Mouse (Mus musculus) midbrain, embryonic 10.5 days (tissue): ENCODE measurements around the gene Supt4a. TPM values are rescaled to one million over a fixed set of nuclear protein-coding genes. Genes with fewer than 3 reads are reported as not detected.
A peak's percentile ranks its signal among the peaks of the same experiment; 100 is the strongest.

ENCODE experiments used
- DNase-seq: peaks from one replicate; pipeline ENCODE4 v3.0.0-alpha.2; 2017; ENCODE audit warnings: low spot score
- H3K27ac ChIP-seq: fragments of 300-500 bp; sonication (generic); replicated peaks from 2 replicates; pipeline ENCODE4 v1.5.1; 2016; ENCODE audit warnings: mild to moderate bottlenecking
- H3K27me3 ChIP-seq: fragments of 300-500 bp; sonication (generic); 2 replicates; pipeline ENCODE4 v1.6.1; 2016; ENCODE audit warnings: low read depth, mild to moderate bottlenecking; ENCODE audit not compliant: poor library complexity, severe bottlenecking
- H3K36me3 ChIP-seq: fragments of 300-500 bp; sonication (generic); 2 replicates; pipeline ENCODE4 v1.6.1; 2016; ENCODE audit warnings: mild to moderate bottlenecking, moderate library complexity
- H3K4me1 ChIP-seq: fragments of 300-500 bp; sonication (generic); 2 replicates; pipeline ENCODE4 v1.6.1; 2016
- H3K4me3 ChIP-seq: fragments of 300-500 bp; sonication (generic); 2 replicates; pipeline ENCODE4 v1.5.1; 2016; ENCODE audit warnings: mild to moderate bottlenecking, moderate library complexity
- H3K9me3 ChIP-seq: fragments of 300-500 bp; sonication (generic); replicated peaks from 2 replicates; pipeline ENCODE4 v1.6.1; 2016; ENCODE audit warnings: mild to moderate bottlenecking
- WGBS: fragments of 180-500 bp; shearing (Covaris S2); methylation state at CpG from one replicate; pipeline ENCODE4 v1.1.7; 2016; 5-methylcytosine and 5-hydroxymethylcytosine counted together
- polyA plus RNA-seq: library from polyadenylated mRNA; unstranded; fragments of >200 nt; fragmentation: Nextera tagmentation; extraction: Ambion mirVana; gene quantifications from 2 replicates; pipeline ENCODE4 v1.2.1, GENCODE M21; 2016

Gene Supt4a
- polyA plus RNA-seq, 1 experiment from 2014 or later: 171 TPM

GRCm38 (mm10) chr11:87728850-87729592 is 8.3 kb upstream of the Supt4a start:
- WGBS: 80% methylated on average over 18 of the region's 18 CpGs
- Histone ChIP-seq H3K36me3 (no peaks in the 10 kb centered on the region), H3K4me3 (no peak overlapping the region), H3K9me3 (no peaks in the 10 kb centered on the region), H3K4me1 (peaks cover 39% of the 10 kb centered on the region), H3K27me3 (peaks cover 12% of the 10 kb centered on the region; the same call in 1 of the 2 replicates), H3K27ac (peak overlapping the region; percentile 19; the same call in 1 of the 2 replicates)
- DNase-seq: no peak

DNA sequence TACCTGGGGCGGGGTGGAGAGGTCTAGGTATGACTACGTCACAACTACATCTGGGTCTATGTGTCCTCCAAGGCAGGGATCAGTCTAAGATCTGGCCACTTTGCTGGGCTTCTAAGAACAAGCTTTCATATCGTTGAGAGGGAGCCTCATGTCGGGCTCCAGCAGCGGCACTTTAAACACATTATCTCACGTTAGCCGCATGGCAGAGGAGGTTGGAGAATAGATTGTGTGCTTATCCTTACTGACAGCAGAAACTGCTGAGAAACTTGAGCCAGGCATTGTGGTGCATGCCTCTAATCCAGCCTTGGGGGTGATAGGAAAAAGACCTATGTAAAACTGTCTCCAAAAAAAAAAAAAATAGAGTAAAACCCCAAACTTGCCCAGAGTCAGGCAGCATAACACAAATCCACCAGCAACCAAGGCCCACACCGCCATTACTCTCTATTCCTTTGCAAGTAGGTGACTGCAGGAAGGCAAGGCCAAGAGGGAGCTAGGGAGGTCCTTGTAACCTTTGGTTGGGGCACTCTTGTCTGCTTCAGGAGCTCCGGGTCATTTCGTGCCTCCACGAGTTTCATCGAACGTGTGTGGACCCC is 7.7 kb upstream of the Supt4a start:
- Histone ChIP-seq H3K4me3 (no peak overlapping the region), H3K4me1 (peaks cover 45% of the 10 kb centered on the region), H3K27me3 (peaks cover 19% of the 10 kb centered on the region), H3K27ac (peak overlapping the region; percentile 23; the same call in 1 of the 2 replicates), H3K36me3 (no peaks in the 10 kb centered on the region), H3K9me3 (no peaks in the 10 kb centered on the region)
- WGBS: 88% methylated on average over 13 of the region's 13 CpGs
- no peak for DNase-seq

DNA sequence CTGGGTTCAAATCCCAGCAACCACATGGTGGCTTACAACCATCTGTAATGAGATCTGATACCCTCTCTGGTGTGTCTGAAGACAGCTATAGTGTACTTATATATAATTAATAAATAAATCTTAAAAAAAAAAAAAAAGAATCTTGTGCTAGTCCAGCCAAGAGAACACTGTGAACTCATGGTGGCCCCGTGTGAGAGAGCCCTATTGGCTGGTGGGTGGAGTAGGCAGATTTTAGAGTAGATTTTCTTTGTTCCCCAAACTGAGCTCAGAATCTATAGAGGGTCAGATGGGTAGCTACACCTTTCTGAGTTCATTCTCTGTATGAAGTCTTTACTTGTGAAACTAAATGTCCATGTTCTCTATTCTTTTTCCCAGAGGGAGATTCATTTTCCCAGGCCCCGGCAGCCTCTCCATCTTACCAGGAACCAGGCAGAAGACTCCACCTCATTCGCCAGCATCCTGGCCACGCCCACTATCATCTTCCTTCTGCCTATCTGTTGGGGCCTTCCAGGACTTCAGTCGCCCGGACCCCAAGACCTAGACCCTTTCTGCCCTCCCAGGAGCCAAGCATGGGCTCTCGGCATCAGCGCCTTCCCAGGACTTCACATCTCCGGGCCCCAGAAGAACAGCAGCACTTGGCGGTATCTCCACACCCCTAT is 6.6 kb upstream of the Supt4a start:
- H3K4me3 ChIP-seq: no peak overlapping the region
- H3K36me3 ChIP-seq: no peaks in the 10 kb centered on the region
- no peak for DNase-seq
- peaks cover 30% of the 10 kb centered on the region for H3K27me3 ChIP-seq
- WGBS: 75% methylated on average over 10 of the region's 10 CpGs
- no peaks in the 10 kb centered on the region for H3K9me3 ChIP-seq
- H3K27ac ChIP-seq: peak overlapping the region; percentile 49; the same call in 1 of the 2 replicates
- H3K4me1 ChIP-seq: peaks cover 35% of the 10 kb centered on the region

GRCm38 (mm10) chr11:87734346-87734745 is 3.0 kb upstream of the Supt4a start:
- no peak for DNase-seq
- WGBS: 46% methylated on average over 5 of the region's 5 CpGs
- H3K4me3 ChIP-seq: peak overlapping the region; percentile 45

GRCm38 (mm10) chr11:87735691-87736090 is 1.7 kb upstream of the Supt4a start:
- Histone ChIP-seq H3K27me3 (peaks cover 35% of the 10 kb centered on the region), H3K9me3 (no peaks in the 10 kb centered on the region), H3K27ac (peak overlapping the region; percentile 88; the same call in 1 of the 2 replicates), H3K36me3 (peaks cover 15% of the 10 kb centered on the region), H3K4me1 (peaks cover 44% of the 10 kb centered on the region), H3K4me3 (no peak overlapping the region)
- 85% methylated on average over 6 of the region's 6 CpGs for WGBS
- no peak for DNase-seq

More at GRCm38 (mm10) chr11:87734346-87734745, 3.0 kb upstream of the Supt4a start:
- H3K27me3 ChIP-seq: peaks cover 35% of the 10 kb centered on the region
- H3K36me3 ChIP-seq: peaks cover 2% of the 10 kb centered on the region
- H3K27ac ChIP-seq: peak overlapping the region; percentile 81
- H3K9me3 ChIP-seq: no peaks in the 10 kb centered on the region
- H3K4me1 ChIP-seq: peaks cover 44% of the 10 kb centered on the region

GRCm38 (mm10) chr11:87736647-87737134 is 661 bp upstream of the Supt4a start:
- H3K27ac ChIP-seq: peak overlapping the region; percentile 88
- peaks cover 43% of the 10 kb centered on the region for H3K4me1 ChIP-seq
- DNase-seq: peak; percentile 70
- peaks cover 22% of the 10 kb centered on the region for H3K36me3 ChIP-seq
- H3K27me3 ChIP-seq: peaks cover 35% of the 10 kb centered on the region
- no peaks in the 10 kb centered on the region for H3K9me3 ChIP-seq
- 2% methylated on average over 31 of the region's 31 CpGs for WGBS
- H3K4me3 ChIP-seq: peak overlapping the region; percentile 91

DNA sequence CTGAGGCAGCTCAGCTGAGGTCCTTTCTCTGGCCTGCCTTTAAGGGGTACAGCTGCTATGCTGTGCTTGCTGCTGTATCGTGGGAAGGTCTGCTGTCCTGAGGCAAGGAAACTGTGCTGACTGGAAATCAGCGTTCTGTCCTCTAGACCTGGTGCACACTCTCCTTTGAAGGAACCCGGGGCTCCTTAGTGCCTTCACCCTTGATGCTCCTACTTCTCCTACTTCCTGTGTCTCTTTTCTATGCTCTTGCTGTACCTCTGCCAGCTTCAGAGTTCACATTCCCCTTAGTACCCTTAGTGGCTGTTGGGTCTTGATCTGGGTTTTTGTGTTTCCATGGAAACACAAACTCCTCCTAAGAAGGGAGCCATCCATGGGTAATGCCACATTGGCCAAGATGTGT is 6.3 kb downstream of the Supt4a start:
- DNase-seq: no peak
- 89% methylated on average over 3 of the region's 3 CpGs for WGBS
- no peak overlapping the region for H3K4me3 ChIP-seq
- no peaks in the 10 kb centered on the region for H3K4me1 ChIP-seq
- H3K36me3 ChIP-seq: peaks cover 63% of the 10 kb centered on the region
- H3K27ac ChIP-seq: no peak overlapping the region
- no peaks in the 10 kb centered on the region for H3K27me3 ChIP-seq
- H3K9me3 ChIP-seq: no peaks in the 10 kb centered on the region

DNA sequence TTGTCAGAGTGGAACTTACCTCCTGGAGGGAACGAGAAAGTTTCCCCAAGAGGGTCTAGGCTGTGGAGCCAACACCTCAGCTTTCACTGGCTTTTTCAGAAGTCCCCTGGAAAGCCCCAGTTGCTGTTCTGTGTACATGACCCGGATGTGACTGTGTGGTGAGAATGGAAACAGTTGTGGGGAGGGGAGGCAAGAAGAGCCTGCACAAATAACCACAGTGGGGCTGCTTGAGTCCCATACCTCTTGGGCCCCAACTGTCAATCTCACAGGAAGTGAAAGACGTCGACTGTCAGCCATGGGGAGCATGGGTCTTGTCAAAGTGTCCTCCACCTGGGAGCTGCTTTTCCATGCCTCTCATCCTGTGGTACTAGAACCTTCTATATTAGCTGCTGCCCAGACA is 7.6 kb downstream of the Supt4a start:
- Histone ChIP-seq H3K27ac (no peak overlapping the region), H3K36me3 (peaks cover 55% of the 10 kb centered on the region), H3K4me3 (no peak overlapping the region), H3K4me1 (peaks cover 6% of the 10 kb centered on the region), H3K27me3 (no peaks in the 10 kb centered on the region), H3K9me3 (no peaks in the 10 kb centered on the region)
- WGBS: 82% methylated on average over 4 of the region's 4 CpGs
- DNase-seq: no peak

GRCm38 (mm10) chr11:87745632-87746555 is 8.5 kb downstream of the Supt4a start:
- peaks cover 46% of the 10 kb centered on the region for H3K36me3 ChIP-seq
- WGBS: 82% methylated on average over 9 of the region's 9 CpGs
- H3K4me1 ChIP-seq: peaks cover 6% of the 10 kb centered on the region
- no peak for DNase-seq
- no peak overlapping the region for H3K4me3 ChIP-seq
- H3K27ac ChIP-seq: no peak overlapping the region
- no peaks in the 10 kb centered on the region for H3K9me3 ChIP-seq
- no peaks in the 10 kb centered on the region for H3K27me3 ChIP-seq

DNA sequence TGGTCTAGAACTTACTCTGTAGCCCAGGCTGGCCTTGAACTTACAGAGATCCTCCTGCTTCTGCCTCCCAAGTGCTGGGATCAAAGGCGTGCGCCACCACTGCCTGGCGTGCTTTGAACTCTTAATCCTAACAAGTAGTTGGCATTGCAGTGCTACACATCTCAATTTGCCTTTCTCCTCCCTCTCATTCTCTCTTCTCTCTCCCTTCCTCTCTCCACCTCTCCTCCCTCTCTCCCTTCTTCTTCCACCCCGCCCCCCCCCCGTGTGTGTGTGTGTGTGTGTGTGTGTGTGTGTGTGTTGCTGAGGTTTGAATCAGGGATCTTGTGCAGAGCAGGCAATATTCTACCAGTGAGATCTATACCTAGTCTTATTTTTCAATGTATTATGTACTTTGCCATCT is 10.0 kb downstream of the Supt4a start:
- H3K27ac ChIP-seq: no peak overlapping the region
- no peaks in the 10 kb centered on the region for H3K9me3 ChIP-seq
- WGBS: 96% methylated on average over 4 of the region's 5 CpGs
- no peak for DNase-seq
- peaks cover 35% of the 10 kb centered on the region for H3K36me3 ChIP-seq
- H3K4me3 ChIP-seq: no peak overlapping the region
- peaks cover 6% of the 10 kb centered on the region for H3K4me1 ChIP-seq
- H3K27me3 ChIP-seq: no peaks in the 10 kb centered on the region

GRCm38 (mm10) chr11:87747716-87748115 is 10.4 kb downstream of the Supt4a start:
- peaks cover 31% of the 10 kb centered on the region for H3K36me3 ChIP-seq
- DNase-seq: no peak
- no peaks in the 10 kb centered on the region for H3K27me3 ChIP-seq
- H3K9me3 ChIP-seq: no peaks in the 10 kb centered on the region
- H3K27ac ChIP-seq: no peak overlapping the region
- WGBS: 93% methylated on average over 7 of the region's 7 CpGs
- no peak overlapping the region for H3K4me3 ChIP-seq
- H3K4me1 ChIP-seq: peaks cover 6% of the 10 kb centered on the region
